Mouse (Mus musculus): ENCODE data around the gene Zdhhc1.

DNA sequence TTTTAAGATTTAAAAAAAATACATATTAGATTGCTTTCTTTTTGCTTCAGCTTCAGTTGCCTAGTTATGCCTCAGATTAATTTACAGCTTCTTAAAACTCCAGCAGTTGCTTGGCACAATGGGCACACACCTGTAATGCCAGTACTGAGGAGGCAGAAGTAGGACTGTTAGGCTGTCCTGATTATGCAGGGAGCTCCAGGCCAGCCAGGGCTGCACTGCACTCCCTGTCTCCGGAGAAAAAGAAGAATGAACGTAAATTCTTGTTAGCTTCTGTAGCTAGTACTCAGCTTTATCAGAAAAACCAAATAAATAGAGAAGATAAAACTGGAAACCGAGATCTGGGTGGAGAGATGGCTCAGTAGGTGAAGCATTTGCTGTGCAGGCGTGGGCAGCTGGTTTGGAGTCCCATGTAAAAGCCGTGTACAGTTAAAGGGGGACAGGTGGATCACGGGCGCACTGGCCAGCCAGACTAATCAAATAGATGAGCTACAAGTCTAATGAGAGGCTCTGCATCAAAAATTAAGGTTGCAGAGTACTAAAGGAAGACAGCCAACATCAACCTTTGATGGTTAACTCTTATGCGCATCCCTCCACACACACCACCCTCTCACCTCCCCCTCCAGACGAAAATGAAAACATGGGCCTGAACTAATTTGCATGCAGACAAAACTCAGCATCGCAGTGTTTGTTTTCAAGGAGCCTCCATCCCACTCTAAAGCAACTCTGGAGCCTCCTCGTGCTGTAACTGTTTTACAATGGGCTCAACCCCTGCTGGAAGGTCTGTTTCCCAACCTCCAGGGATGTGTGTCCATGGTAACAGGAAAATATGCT, 51.2 kb downstream of the Zdhhc1 start:
- TF ChIP-seq POLR2A (IDR thresholded peaks at IDR 0.05; ENCODE audit: low read depth, low read length) (no peak), CTCF (IDR thresholded peaks at IDR 0.05; ENCODE audit: borderline replicate concordance, insufficient read depth, low read length) (no peak)
